Mouse (Mus musculus): ENCODE data around the gene Zc2hc1b. TPM values are rescaled to one million over a fixed set of nuclear protein-coding genes. Genes with fewer than 3 reads are reported as not detected.

Zc2hc1b gene
- polyA plus RNA-seq, 1 experiment from 2014 or later, result not detected

GRCm38 (mm10) chr10:13127946-13128345 is 49.9 kb downstream of the Zc2hc1b start:
- WGBS, result 88% methylated on average over 7 of the region's 7 CpGs

DNA sequence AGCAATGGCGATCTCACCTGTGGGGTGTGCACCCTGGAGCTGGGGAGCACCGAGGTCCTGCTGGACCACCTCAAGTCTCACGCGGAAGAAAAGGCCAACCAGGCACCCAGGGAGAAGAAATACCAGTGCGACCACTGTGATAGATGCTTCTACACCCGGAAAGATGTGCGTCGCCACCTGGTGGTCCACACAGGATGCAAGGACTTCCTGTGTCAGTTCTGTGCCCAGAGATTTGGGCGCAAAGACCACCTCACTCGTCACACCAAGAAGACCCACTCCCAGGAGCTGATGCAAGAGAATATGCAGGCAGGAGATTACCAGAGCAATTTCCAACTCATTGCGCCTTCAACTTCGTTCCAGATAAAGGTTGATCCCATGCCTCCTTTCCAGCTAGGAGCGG is 50.5 kb downstream of the Zc2hc1b start:
- no peaks in the 10 kb centered on the region for H3K9me3 ChIP-seq (replicated peaks; ENCODE audit: control insufficient read depth, low read length, poor library complexity, severe bottlenecking)
- 77% methylated on average over 13 of the region's 13 CpGs for WGBS
- no peak overlapping the region for H3K4me3 ChIP-seq (ENCODE audit: low read depth, low read length)
- no peaks in the 10 kb centered on the region for H3K36me3 ChIP-seq (ENCODE audit: control insufficient read depth, insufficient read depth, low read length)
- no peak for ATAC-seq
- H3K27me3 ChIP-seq (ENCODE audit: control insufficient read depth, insufficient read depth, low read depth, low read length), result no peaks in the 10 kb centered on the region
- H3K9ac ChIP-seq (ENCODE audit: low read depth, low read length), result no peak overlapping the region
- no peak overlapping the region for H3K27ac ChIP-seq (ENCODE audit: low read length)
- 0 out of 2 replicates have a peak, but pooled peaks cover 2% of the 10 kb centered on the region for H3K4me1 ChIP-seq (ENCODE audit: control insufficient read depth, insufficient read depth, low read length)
- no peak overlapping the region for H3K4me2 ChIP-seq (ENCODE audit: low read length)

More at GRCm38 (mm10) chr10:13127946-13128345, 49.9 kb downstream of the Zc2hc1b start:
- 0 out of 2 replicates have a peak, but pooled peaks cover 2% of the 10 kb centered on the region for H3K4me1 ChIP-seq (ENCODE audit: control insufficient read depth, insufficient read depth, low read length)
- H3K9ac ChIP-seq (ENCODE audit: low read depth, low read length), result no peak overlapping the region
- no peaks in the 10 kb centered on the region for H3K9me3 ChIP-seq (replicated peaks; ENCODE audit: control insufficient read depth, low read length, poor library complexity, severe bottlenecking)
- H3K27ac ChIP-seq (ENCODE audit: low read length), result no peak overlapping the region
- H3K36me3 ChIP-seq (ENCODE audit: control insufficient read depth, insufficient read depth, low read length), result no peaks in the 10 kb centered on the region
- no peak overlapping the region for H3K4me3 ChIP-seq (ENCODE audit: low read depth, low read length)
- no peaks in the 10 kb centered on the region for H3K27me3 ChIP-seq (ENCODE audit: control insufficient read depth, insufficient read depth, low read depth, low read length)
- H3K4me2 ChIP-seq (ENCODE audit: low read length), result no peak overlapping the region
- ATAC-seq, result no peak

- Histone ChIP-seq H3K36me3 (ENCODE audit: control insufficient read depth, insufficient read depth, low read length) (no peaks in the 10 kb centered on the region), H3K27me3 (ENCODE audit: control insufficient read depth, insufficient read depth, low read depth, low read length) (no peaks in the 10 kb centered on the region), H3K4me1 (ENCODE audit: control insufficient read depth, insufficient read depth, low read length) (0 out of 2 replicates have a peak, but pooled peaks cover 2% of the 10 kb centered on the region), H3K4me3 (ENCODE audit: low read depth, low read length) (no peak overlapping the region), H3K9ac (ENCODE audit: low read depth, low read length) (no peak overlapping the region), H3K9me3 (replicated peaks; ENCODE audit: control insufficient read depth, low read length, poor library complexity, severe bottlenecking) (no peaks in the 10 kb centered on the region), H3K27ac (ENCODE audit: low read length) (no peak overlapping the region), H3K4me2 (ENCODE audit: low read length) (no peak overlapping the region)
- 0 out of 2 replicates have a peak, but pooled peaks have one; percentile 54 for ATAC-seq
- WGBS, result 49% methylated on average over 3 of the region's 3 CpGs
These were observed 52.0 kb downstream of the Zc2hc1b start for GRCm38 (mm10) chr10:13125811-13126210.

DNA sequence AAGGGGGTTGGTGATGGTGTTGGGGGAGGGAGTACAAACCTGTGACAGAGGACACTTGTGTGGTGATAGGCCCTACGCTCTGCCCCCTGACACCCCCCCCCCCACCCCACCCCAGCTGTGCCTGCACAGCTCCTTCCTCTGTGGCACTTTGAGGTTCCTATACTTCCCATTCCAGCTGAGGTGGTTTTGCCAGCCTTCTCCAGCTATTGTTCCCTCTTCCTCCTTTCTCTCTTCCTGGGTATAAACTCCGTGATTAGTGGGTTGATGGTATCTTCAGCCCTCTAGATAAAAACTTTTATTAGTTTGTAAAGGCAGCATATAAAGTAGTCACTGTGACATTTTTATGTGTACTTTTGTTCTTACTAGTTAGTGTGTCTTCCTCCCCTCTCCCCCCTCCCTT is 58.5 kb downstream of the Zc2hc1b start:
- Histone ChIP-seq H3K27me3 (ENCODE audit: control insufficient read depth, insufficient read depth, low read depth, low read length) (no peaks in the 10 kb centered on the region), H3K4me3 (ENCODE audit: low read depth, low read length) (no peak overlapping the region), H3K36me3 (ENCODE audit: control insufficient read depth, insufficient read depth, low read length) (no peaks in the 10 kb centered on the region), H3K4me2 (ENCODE audit: low read length) (no peak overlapping the region), H3K9me3 (replicated peaks; ENCODE audit: control insufficient read depth, low read length, poor library complexity, severe bottlenecking) (no peaks in the 10 kb centered on the region), H3K4me1 (ENCODE audit: control insufficient read depth, insufficient read depth, low read length) (peaks cover 7% of the 10 kb centered on the region; the same call in 1 of the 2 replicates), H3K9ac (ENCODE audit: low read depth, low read length) (no peak overlapping the region), H3K27ac (ENCODE audit: low read length) (no peak overlapping the region)
- WGBS, result 65% methylated on average over 2 of the region's 2 CpGs
- no peak for ATAC-seq

GRCm38 (mm10) chr10:13118770-13119102 is 59.1 kb downstream of the Zc2hc1b start:
- H3K4me1 ChIP-seq (ENCODE audit: control insufficient read depth, insufficient read depth, low read length), result peaks cover 7% of the 10 kb centered on the region; the same call in 1 of the 2 replicates
- no peak overlapping the region for H3K27ac ChIP-seq (ENCODE audit: low read length)
- H3K4me3 ChIP-seq (ENCODE audit: low read depth, low read length), result no peak overlapping the region
- H3K9ac ChIP-seq (ENCODE audit: low read depth, low read length), result no peak overlapping the region
- no peaks in the 10 kb centered on the region for H3K36me3 ChIP-seq (ENCODE audit: control insufficient read depth, insufficient read depth, low read length)
- H3K27me3 ChIP-seq (ENCODE audit: control insufficient read depth, insufficient read depth, low read depth, low read length), result no peaks in the 10 kb centered on the region
- H3K9me3 ChIP-seq (replicated peaks; ENCODE audit: control insufficient read depth, low read length, poor library complexity, severe bottlenecking), result no peaks in the 10 kb centered on the region
- 36% methylated on average over 5 of the region's 5 CpGs for WGBS
- ATAC-seq, result no peak
- no peak overlapping the region for H3K4me2 ChIP-seq (ENCODE audit: low read length)

- Histone ChIP-seq H3K36me3 (ENCODE audit: control insufficient read depth, insufficient read depth, low read length) (no peaks in the 10 kb centered on the region), H3K4me1 (ENCODE audit: control insufficient read depth, insufficient read depth, low read length) (peaks cover 7% of the 10 kb centered on the region; the same call in 1 of the 2 replicates), H3K9ac (ENCODE audit: low read depth, low read length) (no peak overlapping the region), H3K27ac (ENCODE audit: low read length) (no peak overlapping the region), H3K27me3 (ENCODE audit: control insufficient read depth, insufficient read depth, low read depth, low read length) (no peaks in the 10 kb centered on the region), H3K4me2 (ENCODE audit: low read length) (no peak overlapping the region), H3K4me3 (ENCODE audit: low read depth, low read length) (no peak overlapping the region), H3K9me3 (replicated peaks; ENCODE audit: control insufficient read depth, low read length, poor library complexity, severe bottlenecking) (no peaks in the 10 kb centered on the region)
- no peak for ATAC-seq
- 39% methylated on average over 7 of the region's 7 CpGs for WGBS
These were observed 59.6 kb downstream of the Zc2hc1b start for GRCm38 (mm10) chr10:13118024-13118769.

GRCm38 (mm10) chr10:13116706-13117665 is 60.8 kb downstream of the Zc2hc1b start:
- no peaks in the 10 kb centered on the region for H3K36me3 ChIP-seq (ENCODE audit: control insufficient read depth, insufficient read depth, low read length)
- peak; percentile 41; the same call in 1 of the 2 replicates for ATAC-seq
- H3K27ac ChIP-seq (ENCODE audit: low read length), result no peak overlapping the region
- H3K9me3 ChIP-seq (replicated peaks; ENCODE audit: control insufficient read depth, low read length, poor library complexity, severe bottlenecking), result no peaks in the 10 kb centered on the region
- H3K27me3 ChIP-seq (ENCODE audit: control insufficient read depth, insufficient read depth, low read depth, low read length), result no peaks in the 10 kb centered on the region
- 23% methylated on average over 9 of the region's 9 CpGs for WGBS
- no peak overlapping the region for H3K4me2 ChIP-seq (ENCODE audit: low read length)
- peaks cover 7% of the 10 kb centered on the region; the same call in 1 of the 2 replicates for H3K4me1 ChIP-seq (ENCODE audit: control insufficient read depth, insufficient read depth, low read length)
- H3K9ac ChIP-seq (ENCODE audit: low read depth, low read length), result no peak overlapping the region
- no peak overlapping the region for H3K4me3 ChIP-seq (ENCODE audit: low read depth, low read length)

- peak overlapping the region; percentile 5; the same call in 1 of the 2 replicates for H3K27ac ChIP-seq (ENCODE audit: low read length)
- no peak overlapping the region for H3K4me3 ChIP-seq (ENCODE audit: low read depth, low read length)
- H3K9ac ChIP-seq (ENCODE audit: low read depth, low read length), result 0 out of 2 replicates have a peak overlapping the region, but pooled peaks have one; percentile 20
- no peaks in the 10 kb centered on the region for H3K27me3 ChIP-seq (ENCODE audit: control insufficient read depth, insufficient read depth, low read depth, low read length)
- 11% methylated on average over 4 of the region's 4 CpGs for WGBS
- no peaks in the 10 kb centered on the region for H3K36me3 ChIP-seq (ENCODE audit: control insufficient read depth, insufficient read depth, low read length)
- H3K4me2 ChIP-seq (ENCODE audit: low read length), result no peak overlapping the region
- H3K4me1 ChIP-seq (ENCODE audit: control insufficient read depth, insufficient read depth, low read length), result peaks cover 7% of the 10 kb centered on the region; the same call in 1 of the 2 replicates
- peak; percentile 81 for ATAC-seq
- H3K9me3 ChIP-seq (replicated peaks; ENCODE audit: control insufficient read depth, low read length, poor library complexity, severe bottlenecking), result no peaks in the 10 kb centered on the region
These were observed 62.8 kb downstream of the Zc2hc1b start for GRCm38 (mm10) chr10:13115030-13115429.

All from midbrain, embryonic 16.5 days (tissue).